Mouse (Mus musculus) lung, embryonic 16.5 days (tissue): Measurements from ENCODE around the gene Ttyh1. TPM values are rescaled to one million over a fixed set of nuclear protein-coding genes. Genes with fewer than 3 reads are reported as not detected.

Source experiments
- ATAC-seq: fragments of 200-750 bp; cut with Nextera tagmentation; 2 replicates; pipeline ENCODE4 v1.8.0; 2017; ENCODE audit warnings: low read depth, mild to moderate bottlenecking, moderate library complexity
- H3K27ac ChIP-seq: fragments of 300-500 bp; sonication (generic); 2 replicates; pipeline ENCODE4 v1.5.1; 2014; ENCODE audit warnings: mild to moderate bottlenecking, control low read depth, low read length
- H3K27me3 ChIP-seq: fragments of 300-500 bp; sonication (generic); 2 replicates; pipeline ENCODE4 v1.6.1; 2014; ENCODE audit warnings: low read depth, low read length, mixed read lengths; ENCODE audit not compliant: control insufficient read depth, insufficient read depth
- H3K36me3 ChIP-seq: fragments of 300-500 bp; sonication (generic); 2 replicates; pipeline ENCODE4 v1.6.1; 2014; ENCODE audit warnings: low read length; ENCODE audit not compliant: control insufficient read depth, insufficient read depth
- H3K4me1 ChIP-seq: fragments of 300-500 bp; sonication (generic); replicated peaks from 2 replicates; pipeline ENCODE4 v1.6.1; 2014; ENCODE audit warnings: low read length, mixed read lengths; ENCODE audit not compliant: control insufficient read depth, insufficient read depth
- H3K4me2 ChIP-seq: fragments of 300-500 bp; sonication (generic); 2 replicates; pipeline ENCODE4 v1.6.1; 2014; ENCODE audit warnings: low read depth, low read length, control low read depth
- H3K4me3 ChIP-seq: fragments of 300-500 bp; sonication (generic); 2 replicates; pipeline ENCODE4 v1.5.1; 2014; ENCODE audit warnings: mild to moderate bottlenecking, low read length, control low read depth
- H3K9ac ChIP-seq: fragments of 300-500 bp; sonication (generic); 2 replicates; pipeline ENCODE4 v1.6.1; 2014; ENCODE audit warnings: low read length, control low read depth
- H3K9me3 ChIP-seq: fragments of 300-500 bp; sonication (generic); 2 replicates; pipeline ENCODE4 v1.6.1; 2016; ENCODE audit warnings: low read length; ENCODE audit not compliant: control insufficient read depth
- WGBS: fragments of 180-500 bp; shearing (Covaris S2); extraction: QIAGEN DNeasy Blood & Tissue Kit; methylation state at CpG from one replicate; pipeline ENCODE4 v1.1.7; 2014; 5-methylcytosine and 5-hydroxymethylcytosine counted together
- polyA plus RNA-seq: library from polyadenylated mRNA; unstranded; fragments of >200 nt; fragmentation: Nextera tagmentation; extraction: Ambion mirVana; gene quantifications from 2 replicates; pipeline ENCODE4 v1.2.1, GENCODE M21; 2015

The Ttyh1 gene
- polyA plus RNA-seq, 1 experiment from 2014 or later, result 2.1 TPM

- no peak for ATAC-seq
- H3K9me3 ChIP-seq, result no peaks in the 10 kb centered on the region
- H3K4me3 ChIP-seq, result no peak overlapping the region
- no peaks in the 10 kb centered on the region for H3K36me3 ChIP-seq
- peaks cover 16% of the 10 kb centered on the region for H3K27me3 ChIP-seq
- 72% methylated on average over 8 of the region's 8 CpGs for WGBS
- no peak overlapping the region for H3K4me2 ChIP-seq
- no peak overlapping the region for H3K27ac ChIP-seq
- H3K9ac ChIP-seq, result no peak overlapping the region
- peaks cover 4% of the 10 kb centered on the region; the same call in 1 of the 2 replicates for H3K4me1 ChIP-seq
Measured at GRCm38 (mm10) chr7:4117050-4117814, 2.0 kb upstream of the Ttyh1 start.

- H3K4me2 ChIP-seq, result peak overlapping the region; percentile 77
- WGBS, result 16% methylated on average over 16 of the region's 19 CpGs
- H3K4me1 ChIP-seq, result peaks cover 6% of the 10 kb centered on the region; the same call in 1 of the 2 replicates
- H3K27me3 ChIP-seq, result peaks cover 16% of the 10 kb centered on the region
- H3K27ac ChIP-seq, result no peak overlapping the region
- no peak overlapping the region; the same call in 1 of the 2 replicates for H3K4me3 ChIP-seq
- no peaks in the 10 kb centered on the region for H3K36me3 ChIP-seq
- peak overlapping the region; percentile 65; the same call in 1 of the 2 replicates for H3K9ac ChIP-seq
- ATAC-seq, result no peak
- H3K9me3 ChIP-seq, result no peaks in the 10 kb centered on the region
Measured at GRCm38 (mm10) chr7:4119976-4120921, 1.0 kb downstream of the Ttyh1 start.

- Histone ChIP-seq H3K27me3 (peaks cover 16% of the 10 kb centered on the region), H3K9ac (no peak overlapping the region), H3K27ac (no peak overlapping the region), H3K9me3 (no peaks in the 10 kb centered on the region), H3K36me3 (no peaks in the 10 kb centered on the region), H3K4me3 (no peak overlapping the region), H3K4me2 (no peak overlapping the region), H3K4me1 (peaks cover 6% of the 10 kb centered on the region; the same call in 1 of the 2 replicates)
- no peak for ATAC-seq
- 44% methylated on average over 11 of the region's 11 CpGs for WGBS
Measured at GRCm38 (mm10) chr7:4122076-4122768, 3.0 kb downstream of the Ttyh1 start.

- H3K27me3 ChIP-seq, result peaks cover 16% of the 10 kb centered on the region
- no peak for ATAC-seq
- no peak overlapping the region for H3K9ac ChIP-seq
- no peaks in the 10 kb centered on the region for H3K9me3 ChIP-seq
- no peak overlapping the region for H3K27ac ChIP-seq
- no peaks in the 10 kb centered on the region for H3K36me3 ChIP-seq
- no peak overlapping the region for H3K4me3 ChIP-seq
- no peak overlapping the region for H3K4me2 ChIP-seq
- peaks cover 6% of the 10 kb centered on the region; the same call in 1 of the 2 replicates for H3K4me1 ChIP-seq
- WGBS, result 83% methylated on average over 10 of the region's 10 CpGs
Measured at GRCm38 (mm10) chr7:4122783-4123182, 3.6 kb downstream of the Ttyh1 start.

GRCm38 (mm10) chr7:4123732-4124131 is 4.5 kb downstream of the Ttyh1 start:
- Histone ChIP-seq H3K4me3 (no peak overlapping the region), H3K27me3 (peaks cover 16% of the 10 kb centered on the region), H3K4me1 (peaks cover 6% of the 10 kb centered on the region; the same call in 1 of the 2 replicates), H3K4me2 (no peak overlapping the region), H3K27ac (no peak overlapping the region), H3K9me3 (no peaks in the 10 kb centered on the region), H3K9ac (no peak overlapping the region), H3K36me3 (no peaks in the 10 kb centered on the region)
- peak; percentile 16; the same call in 1 of the 2 replicates for ATAC-seq
- WGBS, result 45% methylated on average over 1 of the region's 1 CpGs

- Histone ChIP-seq H3K36me3 (no peaks in the 10 kb centered on the region), H3K4me2 (peak overlapping the region; percentile 37; the same call in 1 of the 2 replicates), H3K9ac (no peak overlapping the region), H3K27ac (no peak overlapping the region), H3K4me3 (no peak overlapping the region), H3K4me1 (peaks cover 4% of the 10 kb centered on the region; the same call in 1 of the 2 replicates), H3K27me3 (peaks cover 10% of the 10 kb centered on the region), H3K9me3 (no peaks in the 10 kb centered on the region)
- ATAC-seq, result peak; percentile 39; the same call in 1 of the 2 replicates
- WGBS, result 2% methylated on average over 10 of the region's 10 CpGs
Measured at GRCm38 (mm10) chr7:4124315-4124759, 5.1 kb downstream of the Ttyh1 start.

- no peak for ATAC-seq
- H3K4me1 ChIP-seq, result 0 out of 2 replicates have a peak, but pooled peaks cover 2% of the 10 kb centered on the region
- no peaks in the 10 kb centered on the region for H3K36me3 ChIP-seq
- H3K9me3 ChIP-seq, result no peaks in the 10 kb centered on the region
- peaks cover 7% of the 10 kb centered on the region for H3K27me3 ChIP-seq
- H3K4me3 ChIP-seq, result no peak overlapping the region
- no peak overlapping the region for H3K4me2 ChIP-seq
- 20% methylated on average over 5 of the region's 5 CpGs for WGBS
- H3K9ac ChIP-seq, result no peak overlapping the region
- H3K27ac ChIP-seq, result no peak overlapping the region
Measured at GRCm38 (mm10) chr7:4124856-4125255, 5.6 kb downstream of the Ttyh1 start.

GRCm38 (mm10) chr7:4125306-4125705 is 6.1 kb downstream of the Ttyh1 start:
- Histone ChIP-seq H3K4me2 (no peak overlapping the region), H3K36me3 (no peaks in the 10 kb centered on the region), H3K9ac (no peak overlapping the region), H3K9me3 (no peaks in the 10 kb centered on the region), H3K27ac (no peak overlapping the region), H3K4me3 (no peak overlapping the region), H3K4me1 (0 out of 2 replicates have a peak, but pooled peaks cover 2% of the 10 kb centered on the region), H3K27me3 (peaks cover 4% of the 10 kb centered on the region)
- no peak for ATAC-seq
- 18% methylated on average over 9 of the region's 9 CpGs for WGBS
